Mouse (Mus musculus) cortical plate, adult 2 months (tissue): ENCODE results near the gene Tgfb3.
A peak's percentile ranks its signal among the peaks of the same experiment; 100 is the strongest.

Experiments used
- CTCF ChIP-seq: fragments of 200-500 bp; IDR thresholded peaks from 2 replicates; pipeline ENCODE4 v1.5.1; 2011; ENCODE audit warnings: mild to moderate bottlenecking, control low read depth, low read length; ENCODE audit not compliant: insufficient read depth; ENCODE audit errors: extremely low read depth
- POLR2A ChIP-seq: fragments of 200-500 bp; IDR thresholded peaks from 2 replicates; pipeline ENCODE4 v1.6.1; 2011; ENCODE audit warnings: mild to moderate bottlenecking, low read length, control low read depth; ENCODE audit not compliant: insufficient read depth; ENCODE audit errors: extremely low read depth

DNA sequence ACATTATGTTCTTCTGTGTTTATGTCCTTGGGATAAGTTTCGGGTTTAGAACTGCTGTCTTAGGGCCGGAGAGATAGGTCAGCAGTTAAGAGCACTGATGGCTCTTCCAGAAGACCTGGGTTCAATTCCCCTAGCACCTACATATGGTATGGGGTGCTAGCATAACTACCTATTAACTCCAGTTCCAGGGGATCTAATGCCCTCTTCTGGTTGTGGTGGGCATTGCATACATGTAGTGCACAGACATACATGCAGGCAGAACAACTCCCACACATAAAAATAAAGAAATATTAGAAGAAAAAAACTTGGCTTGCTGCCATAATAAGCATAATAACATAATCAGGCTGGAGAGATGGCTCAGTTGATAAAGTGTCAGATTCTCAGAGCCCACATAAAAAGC is 31.8 kb upstream of the Tgfb3 start:
- TF ChIP-seq CTCF: peak; percentile 8; the same call in 1 of the 2 replicates
- no peak for TF ChIP-seq POLR2A
